Mouse (Mus musculus) embryonic fibroblast, embryonic 13.5 days (primary cell): ENCODE results near the gene Gmcl1.

Experiments used
- CTCF ChIP-seq: IDR thresholded peaks from 2 replicates; pipeline ENCODE4 v1.5.1; 2011; ENCODE audit warnings: mild to moderate bottlenecking, control low read depth, low read length, moderate library complexity, borderline replicate concordance; ENCODE audit not compliant: insufficient read depth
- POLR2A ChIP-seq: IDR thresholded peaks from 2 replicates; pipeline ENCODE4 v1.6.1; 2011; ENCODE audit warnings: low read depth, mild to moderate bottlenecking, control low read depth, low read length, moderate library complexity

- no peak for TF ChIP-seq POLR2A
- no peak for TF ChIP-seq CTCF
Measured at GRCm38 (mm10) chr6:86665560-86666307, 67.4 kb downstream of the Gmcl1 start.
